Comparison of ENCODE assay signal across 8 mouse cellular contexts in the genomic region with DNA sequence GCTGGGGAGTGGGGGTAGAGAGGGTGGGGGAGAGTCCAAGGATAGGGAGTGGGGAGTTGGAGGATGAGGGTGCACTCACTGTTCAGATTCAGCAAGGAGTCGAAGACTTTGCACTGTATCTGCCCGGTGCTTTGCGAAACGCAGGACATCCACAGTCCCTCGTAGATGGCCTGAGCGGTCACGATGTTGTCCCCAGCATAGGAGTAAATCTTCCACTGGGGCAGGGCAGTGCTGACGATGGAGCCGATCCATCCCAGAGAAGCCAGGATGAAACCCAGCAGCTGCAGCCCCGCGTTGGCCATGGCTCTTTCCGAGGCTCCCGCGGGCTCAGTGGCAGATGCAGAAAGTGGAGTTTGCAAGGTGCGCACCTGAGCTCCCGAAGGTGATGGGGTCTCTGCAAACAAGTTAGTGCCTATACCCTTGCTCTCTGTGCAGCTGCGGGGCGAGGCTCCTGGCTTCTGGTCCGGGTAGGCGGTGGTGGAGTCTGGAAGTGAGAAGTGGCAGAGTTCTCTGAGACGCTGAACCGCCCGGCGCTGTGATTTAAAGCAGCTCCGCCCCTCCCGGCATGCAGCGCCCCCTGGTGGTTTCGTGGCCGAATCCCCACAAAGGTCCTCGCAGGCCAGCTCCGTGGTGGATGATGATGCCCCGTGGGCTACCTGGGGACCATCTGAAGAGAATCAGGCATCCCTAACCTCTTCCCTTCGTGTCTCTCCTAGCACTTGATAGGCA. TPM values are rescaled to one million over a fixed set of nuclear protein-coding genes. Genes with fewer than 3 reads are reported as not detected.
DNase-seq lines count a peak whose midpoint lies in the region; ATAC-seq and TF ChIP-seq lines count a peak whose summit lies in the region.

Cldn1 (minus strand) TSS at position 517 of the 729 bp plus-strand sequence.

- H3K79me2 ChIP-seq in liver, adult 2 months (ENCODE audit: control insufficient read depth, insufficient read depth, low read length), result peaks cover 12% of the 10 kb centered on the region; the same call in 1 of the 2 replicates

- H3K4me3 ChIP-seq in heart, embryonic 12.5 days, result peak within 1 kb of the TSS; percentile 57
- H3K4me3 ChIP-seq in kidney, postnatal 0 days (replicated peaks; ENCODE audit: low read depth, low read length), result peak within 1 kb of the TSS; percentile 44
- peak within 1 kb of the TSS; percentile 92 for H3K4me3 ChIP-seq in liver, adult 2 months (ENCODE audit: insufficient read depth, low read depth, low read length)

- no peaks in the 10 kb centered on the region for H3K9me3 ChIP-seq in heart, embryonic 12.5 days (replicated peaks)
- H3K9me3 ChIP-seq in kidney, postnatal 0 days (replicated peaks; ENCODE audit: low read length), result no peaks in the 10 kb centered on the region

- peak; percentile 72 for ATAC-seq in heart, embryonic 12.5 days (ENCODE audit: insufficient number of reproducible peaks, low FRiP score)
- peak; percentile 79 for ATAC-seq in kidney, postnatal 0 days (replicated peaks; ENCODE audit: low FRiP score, low read depth)
- peak; percentile 75 for ATAC-seq in monocyte, adult 5-6 weeks (replicated peaks; ENCODE audit: insufficient number of reproducible peaks, low FRiP score, low TSS enrichment, poor library complexity, severe bottlenecking)
- ATAC-seq in erythroid progenitor cell, adult 5-6 weeks (replicated peaks; ENCODE audit: low FRiP score, poor library complexity, severe bottlenecking), result no peak

- TF ChIP-seq CTCF in kidney, postnatal 0 days (IDR thresholded peaks at IDR 0.05; ENCODE audit: low read depth), result peak; percentile 93
- peak; percentile 91 for TF ChIP-seq CTCF in liver, adult 2 months (IDR thresholded peaks at IDR 0.05; ENCODE audit: low read depth, low read length)

- H3K9ac ChIP-seq in heart, embryonic 12.5 days, result peak within 1 kb of the TSS; percentile 70
- peak within 1 kb of the TSS; percentile 45 for H3K9ac ChIP-seq in kidney, postnatal 0 days (ENCODE audit: low read depth, low read length)
- H3K9ac ChIP-seq in liver, adult 2 months (ENCODE audit: low read depth, low read length), result peak within 1 kb of the TSS; percentile 89

- DNase-seq in c-Kit-positive CD71-negative TER-119-negative erythroid progenitor cells, embryonic 14.5 days (ENCODE audit: low read depth), result peak; percentile 46
- peak; percentile 22 for DNase-seq in fibroblast of lung, adult 2 months (ENCODE audit: low read depth)
- peak; percentile 92 for DNase-seq in kidney, postnatal 0 days (ENCODE audit: low spot score)
- DNase-seq in liver, adult 2 months (ENCODE audit: extremely low read depth, low read depth, low spot score), result peak; percentile 75
- peak; percentile 35 to 55 for DNase-seq in spleen, postnatal 14 days (ENCODE audit: low spot score in 2 of 2)

- 4% methylated on average over 33 of the region's 33 CpGs for WGBS in heart, embryonic 12.5 days
- 5% methylated on average over 33 of the region's 33 CpGs for WGBS in kidney, postnatal 0 days
- 2% methylated on average over 33 of the region's 33 CpGs for WGBS in liver, adult 2 months

- TF ChIP-seq POLR2A in liver, adult 2 months (IDR thresholded peaks at IDR 0.05; ENCODE audit: extremely low read depth, insufficient read depth, low read length), result peak; percentile 37; the same call in 1 of the 2 replicates

- no peak within 1 kb of the TSS for H3K27ac ChIP-seq in heart, embryonic 12.5 days (ENCODE audit: poor library complexity, severe bottlenecking)
- H3K27ac ChIP-seq in kidney, postnatal 0 days, result no peak within 1 kb of the TSS
- peak within 1 kb of the TSS; percentile 85 for H3K27ac ChIP-seq in liver, adult 2 months (replicated peaks; ENCODE audit: insufficient read depth, low read depth, low read length)

- H3K36me3 ChIP-seq in heart, embryonic 12.5 days, result no peaks in the 10 kb centered on the region
- no peaks in the 10 kb centered on the region for H3K36me3 ChIP-seq in kidney, postnatal 0 days (ENCODE audit: insufficient read depth, low read length)
- no peaks in the 10 kb centered on the region for H3K36me3 ChIP-seq in liver, adult 2 months (ENCODE audit: control insufficient read depth, insufficient read depth, low read length)

- peaks cover 2% of the 10 kb centered on the region; the same call in 1 of the 2 replicates for H3K4me1 ChIP-seq in heart, embryonic 12.5 days (replicated peaks)
- no peaks in the 10 kb centered on the region for H3K4me1 ChIP-seq in kidney, postnatal 0 days (replicated peaks; ENCODE audit: insufficient read depth, low read length)
- H3K4me1 ChIP-seq in liver, adult 2 months (ENCODE audit: control insufficient read depth, insufficient read depth, low read length), result peaks cover 18% of the 10 kb centered on the region

- peak within 1 kb of the TSS; percentile 97 for H3K4me2 ChIP-seq in heart, embryonic 12.5 days
- peak within 1 kb of the TSS; percentile 66 for H3K4me2 ChIP-seq in kidney, postnatal 0 days (ENCODE audit: low read length)

- H3K27me3 ChIP-seq in heart, embryonic 12.5 days (replicated peaks), result peaks cover 8% of the 10 kb centered on the region
- H3K27me3 ChIP-seq in kidney, postnatal 0 days (ENCODE audit: insufficient read depth, low read length), result no peaks in the 10 kb centered on the region
- no peaks in the 10 kb centered on the region for H3K27me3 ChIP-seq in liver, adult 2 months (ENCODE audit: control insufficient read depth, insufficient read depth, low read length)

RNA-seq across cellular contexts. Expression of gene Cldn1, which starts in this region (rescaled TPM):
- polyA plus RNA-seq in heart, embryonic 12.5 days (2016; fragmentation: Nextera tagmentation; extraction: Ambion mirVana), result 1.2 and 1.5 TPM in 2 replicates
- 36.0 and 38.0 TPM in 2 replicates for polyA plus RNA-seq in kidney, postnatal 0 days (2015; fragmentation: Nextera tagmentation; extraction: Ambion mirVana)
- total RNA-seq in liver, adult 2 months (2014; rRNA removed), result 39.0 and 59.5 TPM in 2 replicates
- polyA plus RNA-seq in liver, adult 2 months (2012; rRNA removed), result 36.2 and 40.3 TPM in 2 replicates
- 0.53 TPM in 1 of 3 replicates, not detected in the others for total RNA-seq in monocyte, adult 5-6 weeks (2017)
- total RNA-seq in erythroid progenitor cell, adult 5-6 weeks (2015; ENCODE audit: low replicate concordance), result 0.42 and 0.72 TPM in 2 replicates
- 1.2 TPM in 1 of 2 replicates, not detected in the other for total RNA-seq in erythroid progenitor cell, adult 5-6 weeks (2017; ENCODE audit: low replicate concordance)

Comparison
In these comparisons a context has a peak if more than half of its experiments do, and no peak if none do; other contexts are left out.
1. RNA of gene Cldn1 (total RNA-seq): 39.0 to 59.5 TPM in liver, adult 2 months; 0.42 to 1.2 TPM in erythroid progenitor cell, adult 5-6 weeks and 0.53 TPM in monocyte, adult 5-6 weeks; every median in the first group is over 10 times any median in the second.
2. RNA of gene Cldn1 (polyA plus RNA-seq): 36.2 to 40.3 TPM in liver, adult 2 months and 36.0 to 38.0 TPM in kidney, postnatal 0 days; 1.2 to 1.5 TPM in heart, embryonic 12.5 days; every median in the first group is over 10 times any median in the second.
3. Peak in ATAC-seq in monocyte, adult 5-6 weeks; RNA of the gene not detected or under 1 TPM.
4. DNase-seq: peak in every context shown above with its lines; median percentile 92 in kidney, postnatal 0 days; 75 in liver, adult 2 months; 46 in c-Kit-positive CD71-negative TER-119-negative erythroid progenitor cells, embryonic 14.5 days; 45 in spleen, postnatal 14 days; 22 in fibroblast of lung, adult 2 months.
5. Peak in every context shown above with its lines, with median percentiles within 50 percentile points of each other: H3K4me3 ChIP-seq and H3K9ac ChIP-seq.